Mouse (Mus musculus): ENCODE results near the gene Pou2f2.
A peak's percentile ranks its signal among the peaks of the same experiment; 100 is the strongest.

Pou2f2 gene

GRCm38 (mm10) chr7:25196107-25196506 is 16.6 kb upstream of the Pou2f2 start:
- no peak for DNase-seq (ENCODE audit: extremely low spot score, low spot score)

GRCm38 (mm10) chr7:25195148-25195547 is 15.6 kb upstream of the Pou2f2 start:
- DNase-seq (ENCODE audit: extremely low spot score, low spot score) = no peak

- DNase-seq (ENCODE audit: extremely low spot score, low spot score) = no peak
These were observed 12.6 kb upstream of the Pou2f2 start for GRCm38 (mm10) chr7:25192110-25192509.

- no peak for DNase-seq (ENCODE audit: extremely low spot score, low spot score)
These were observed 11.3 kb upstream of the Pou2f2 start for GRCm38 (mm10) chr7:25190806-25191205.

GRCm38 (mm10) chr7:25187662-25188650 is 8.4 kb upstream of the Pou2f2 start:
- DNase-seq (ENCODE audit: extremely low spot score, low spot score) = peak; percentile 95

- no peak for DNase-seq (ENCODE audit: extremely low spot score, low spot score)
These were observed 4.6 kb upstream of the Pou2f2 start for GRCm38 (mm10) chr7:25184091-25184490.

GRCm38 (mm10) chr7:25181814-25182213 is 2.3 kb upstream of the Pou2f2 start:
- peak; percentile 44 for DNase-seq (ENCODE audit: extremely low spot score, low spot score)

GRCm38 (mm10) chr7:25181331-25181790 is 1.8 kb upstream of the Pou2f2 start:
- peak; percentile 63 for DNase-seq (ENCODE audit: extremely low spot score, low spot score)

- DNase-seq (ENCODE audit: extremely low spot score, low spot score) = no peak
These were observed 986 bp upstream of the Pou2f2 start for GRCm38 (mm10) chr7:25180512-25180911.

- DNase-seq (ENCODE audit: extremely low spot score, low spot score) = peak; percentile 48
These were observed 530 bp downstream of the Pou2f2 start for GRCm38 (mm10) chr7:25178787-25179605.

GRCm38 (mm10) chr7:25178317-25178716 is 1.2 kb downstream of the Pou2f2 start:
- no peak for DNase-seq (ENCODE audit: extremely low spot score, low spot score)

GRCm38 (mm10) chr7:25174343-25174742 is 5.2 kb downstream of the Pou2f2 start:
- no peak for DNase-seq (ENCODE audit: extremely low spot score, low spot score)

GRCm38 (mm10) chr7:25172669-25173068 is 6.9 kb downstream of the Pou2f2 start:
- DNase-seq (ENCODE audit: extremely low spot score, low spot score) = no peak

GRCm38 (mm10) chr7:25170583-25170982 is 8.9 kb downstream of the Pou2f2 start:
- DNase-seq (ENCODE audit: extremely low spot score, low spot score) = no peak

- DNase-seq (ENCODE audit: extremely low spot score, low spot score) = no peak
These were observed 13.4 kb downstream of the Pou2f2 start for GRCm38 (mm10) chr7:25166106-25166505.

- DNase-seq (ENCODE audit: extremely low spot score, low spot score) = no peak
These were observed 23.3 kb downstream of the Pou2f2 start for GRCm38 (mm10) chr7:25156158-25156648.

GRCm38 (mm10) chr7:25155469-25156157 is 23.9 kb downstream of the Pou2f2 start:
- no peak for DNase-seq (ENCODE audit: extremely low spot score, low spot score)

GRCm38 (mm10) chr7:25154648-25155047 is 24.9 kb downstream of the Pou2f2 start:
- DNase-seq (ENCODE audit: extremely low spot score, low spot score) = no peak

GRCm38 (mm10) chr7:25153841-25154240 is 25.7 kb downstream of the Pou2f2 start:
- no peak for DNase-seq (ENCODE audit: extremely low spot score, low spot score)

GRCm38 (mm10) chr7:25151916-25152556 is 27.5 kb downstream of the Pou2f2 start:
- no peak for DNase-seq (ENCODE audit: extremely low spot score, low spot score)

GRCm38 (mm10) chr7:25151009-25151408 is 28.5 kb downstream of the Pou2f2 start:
- DNase-seq (ENCODE audit: extremely low spot score, low spot score) = peak; percentile 79
